9 mouse cellular contexts compared by ENCODE assay signal in genomic region chr7:118437101-118437802, GRCm38 (mm10). TPM values are rescaled to one million over a fixed set of nuclear protein-coding genes. Genes with fewer than 3 reads are reported as not detected.
DNase-seq lines count a peak whose midpoint lies in the region; ATAC-seq and TF ChIP-seq lines count a peak whose summit lies in the region.
"Had no signal": no experiment of that assay in that cellular context is flagged by ENCODE, and none has a peak within 500 bp of the region (broad histone marks: within the 10 kb centered on the region; RNA-seq: fewer than 3 reads in every experiment).

No protein-coding gene starts in this region.

- no peak for ATAC-seq in CD4-positive, CD25-positive, alpha-beta regulatory T cell, adult 4 months

- TF ChIP-seq CTCF in layer of hippocampus, adult 2 months (conservative IDR thresholded peaks at IDR 0.05), result peak; percentile 87

- H3K27ac ChIP-seq in layer of hippocampus, adult 2 months, result peak overlapping the region; percentile 59
- H3K27ac ChIP-seq: limb, embryonic 15.5 days had no signal

- no peak overlapping the region for H3K4me3 ChIP-seq in layer of hippocampus, adult 2 months
- H3K4me3 ChIP-seq: limb, embryonic 15.5 days had no signal

- peak; percentile 63 for DNase-seq in CD4-positive, CD25-positive, alpha-beta regulatory T cell, adult 2 months (ENCODE audit: low read depth, low spot score)
- peak; percentile 51 to 60 for DNase-seq in layer of hippocampus, adult 2 months (ENCODE audit: low spot score in 2 of 2)
- DNase-seq in layer of hippocampus, adult 9-11 months, result no peak
- DNase-seq in R1 (ENCODE audit: low read depth, low spot score), result peak; percentile 73
- DNase-seq in kidney, postnatal 4 days, result peak; percentile 65 to 68
- DNase-seq in thymus, postnatal 4 days, result peak; percentile 69
- DNase-seq in spleen, adult 12 weeks (ENCODE audit: low spot score), result no peak

RNA-seq across cellular contexts. Expression of gene Syt17, which starts 10.8 kb away (rescaled TPM):
- under 1 TPM in 1 of 2 experiments, not detected in 1; 0.30 TPM for polyA plus RNA-seq in CD4-positive, CD25-positive, alpha-beta regulatory T cell, adult 4 months (2017; shearing (Covaris generic))
- total RNA-seq in layer of hippocampus, adult 2 months (2021), result 10 to 100 TPM; 96.0 to 98.3 TPM

RNA-seq across cellular contexts. Expression of gene Itpripl2, which starts 54.5 kb away (rescaled TPM):
- polyA plus RNA-seq in CD4-positive, CD25-positive, alpha-beta regulatory T cell, adult 4 months (2017; shearing (Covaris generic)), result under 1 TPM; 0.63 to 0.77 TPM
- total RNA-seq in layer of hippocampus, adult 2 months (2021), result 1 to 10 TPM; 3.1 to 3.8 TPM

Comparison
In these comparisons a context has a peak if more than half of its experiments do, and no peak if none do; other contexts are left out.
1. DNase-seq: peak in CD4-positive, CD25-positive, alpha-beta regulatory T cell, adult 2 months (single experiment), layer of hippocampus, adult 2 months (2 of 2), R1 (single experiment), kidney, postnatal 4 days (2 of 2) and thymus, postnatal 4 days (single experiment); none in layer of hippocampus, adult 9-11 months (single experiment) and spleen, adult 12 weeks (single experiment).